Comparison of ENCODE assay signal across 28 mouse cellular contexts in the genomic region with DNA sequence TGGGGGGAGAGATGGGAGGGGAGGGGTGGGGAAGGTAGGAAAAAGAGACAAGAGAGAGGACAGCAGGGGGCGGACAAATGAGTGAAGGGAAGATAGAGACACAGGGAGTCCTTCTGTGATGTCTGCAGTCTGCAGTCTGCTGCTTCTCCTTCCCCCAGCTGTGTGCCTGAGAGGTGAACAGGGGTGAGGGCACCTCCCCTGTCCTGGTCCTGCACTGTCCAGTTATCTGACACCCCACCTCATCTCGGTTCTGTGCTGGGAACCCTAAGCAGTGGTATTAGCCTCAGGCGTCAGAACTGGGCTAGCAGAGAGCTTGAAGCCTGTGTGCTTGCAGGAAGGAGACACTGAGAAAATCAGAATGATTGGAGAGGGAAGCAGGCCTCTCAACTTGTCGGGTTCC.
DNase-seq lines count a peak whose midpoint lies in the region; ATAC-seq lines count a peak whose summit lies in the region.
"Had no signal": no experiment of that assay in that cellular context is flagged by ENCODE, and none has a peak within 500 bp of the region (broad histone marks: within the 10 kb centered on the region; RNA-seq: fewer than 3 reads in every experiment).

No protein-coding gene starts in this region.

- H3K4me2 ChIP-seq in forebrain, embryonic 13.5 days = no peak overlapping the region
- no peak overlapping the region for H3K4me2 ChIP-seq in forebrain, embryonic 15.5 days (replicated peaks)
- no peak overlapping the region for H3K4me2 ChIP-seq in hindbrain, embryonic 16.5 days (ENCODE audit: low read length)
- no peak overlapping the region for H3K4me2 ChIP-seq in hindbrain, embryonic 11.5 days (replicated peaks; ENCODE audit: low read depth, low read length)
- no peak overlapping the region for H3K4me2 ChIP-seq in midbrain, embryonic 15.5 days
- no peak overlapping the region for H3K4me2 ChIP-seq in midbrain, embryonic 11.5 days
- H3K4me2 ChIP-seq: hindbrain, embryonic 12.5 days; kidney, embryonic 15.5 days; neural tube, embryonic 12.5 days had no signal

- DNase-seq in hindbrain, embryonic 11.5 days (ENCODE audit: low spot score) = no peak
- no peak for DNase-seq in midbrain, embryonic 11.5 days (ENCODE audit: low spot score, missing footprints)
- peak; percentile 49 for DNase-seq in skeletal muscle tissue, adult 2 months (ENCODE audit: low read depth, low spot score)
- no peak for DNase-seq in thymus, postnatal 36 days
- DNase-seq: adrenal gland, postnatal 14 days; cerebellum, adult 11 months; cerebellum, adult 9-10 months; cerebellum, postnatal 36 days; heart, postnatal 14 days; kidney, postnatal 25 days; liver; lung, adult 2 months; lung, postnatal 14 days; midbrain, embryonic 14.5 days; right cerebral cortex, postnatal 25 days; spleen, adult 18-20 months; thymus, postnatal 14 days had no signal

- H3K27ac ChIP-seq in forebrain, embryonic 13.5 days = no peak overlapping the region
- H3K27ac ChIP-seq in forebrain, embryonic 15.5 days (replicated peaks) = no peak overlapping the region
- no peak overlapping the region for H3K27ac ChIP-seq in hindbrain, embryonic 16.5 days (ENCODE audit: low read depth, low read length)
- no peak overlapping the region for H3K27ac ChIP-seq in hindbrain, embryonic 11.5 days (ENCODE audit: low read depth, low read length)
- H3K27ac ChIP-seq in midbrain, embryonic 15.5 days = no peak overlapping the region
- no peak overlapping the region for H3K27ac ChIP-seq in midbrain, embryonic 11.5 days (ENCODE audit: low read depth, low read length)
- H3K27ac ChIP-seq: hindbrain, embryonic 12.5 days; kidney, embryonic 15.5 days; liver, embryonic 14.5 days; neural tube, embryonic 12.5 days had no signal

- WGBS in forebrain, embryonic 13.5 days = 42% methylated on average over 4 of the region's 4 CpGs
- WGBS in forebrain, embryonic 15.5 days = 46% methylated on average over 4 of the region's 4 CpGs
- WGBS in hindbrain, embryonic 16.5 days = 43% methylated on average over 4 of the region's 4 CpGs
- WGBS in hindbrain, embryonic 11.5 days = 41% methylated on average over 4 of the region's 4 CpGs
- WGBS in midbrain, embryonic 15.5 days = 48% methylated on average over 4 of the region's 4 CpGs
- 45% methylated on average over 4 of the region's 4 CpGs for WGBS in midbrain, embryonic 11.5 days

- ATAC-seq in forebrain, embryonic 13.5 days = peak; percentile 53; the same call in 1 of the 2 replicates
- no peak for ATAC-seq in forebrain, embryonic 15.5 days (replicated peaks)
- 0 out of 2 replicates have a peak, but pooled peaks have one; percentile 27 for ATAC-seq in hindbrain, embryonic 16.5 days
- ATAC-seq in hindbrain, embryonic 11.5 days (ENCODE audit: low FRiP score) = no peak
- 0 out of 2 replicates have a peak, but pooled peaks have one; percentile 30 for ATAC-seq in midbrain, embryonic 15.5 days (replicated peaks)
- no peak for ATAC-seq in midbrain, embryonic 11.5 days (ENCODE audit: low FRiP score)
- ATAC-seq: intestine, postnatal 0 days; Patski had no signal

- no peak overlapping the region for H3K4me3 ChIP-seq in forebrain, embryonic 13.5 days
- no peak overlapping the region for H3K4me3 ChIP-seq in forebrain, embryonic 15.5 days
- H3K4me3 ChIP-seq in hindbrain, embryonic 16.5 days (ENCODE audit: low read length) = no peak overlapping the region
- H3K4me3 ChIP-seq in hindbrain, embryonic 11.5 days (ENCODE audit: low read depth, low read length) = no peak overlapping the region
- H3K4me3 ChIP-seq in midbrain, embryonic 15.5 days = no peak overlapping the region
- H3K4me3 ChIP-seq in midbrain, embryonic 11.5 days (ENCODE audit: low read depth, low read length) = no peak overlapping the region
- H3K4me3 ChIP-seq: hindbrain, embryonic 12.5 days; kidney, embryonic 15.5 days; myocyte; neural tube, embryonic 12.5 days had no signal

- peaks cover 4% of the 10 kb centered on the region; the same call in 1 of the 2 replicates for H3K27me3 ChIP-seq in forebrain, embryonic 13.5 days
- no peaks in the 10 kb centered on the region for H3K27me3 ChIP-seq in forebrain, embryonic 15.5 days
- no peaks in the 10 kb centered on the region for H3K27me3 ChIP-seq in hindbrain, embryonic 16.5 days (replicated peaks; ENCODE audit: control insufficient read depth, insufficient read depth, low read length)
- H3K27me3 ChIP-seq in hindbrain, embryonic 11.5 days (ENCODE audit: control insufficient read depth, insufficient read depth, low read length) = no peaks in the 10 kb centered on the region
- H3K27me3 ChIP-seq in midbrain, embryonic 15.5 days (replicated peaks) = no peaks in the 10 kb centered on the region
- no peaks in the 10 kb centered on the region for H3K27me3 ChIP-seq in midbrain, embryonic 11.5 days (ENCODE audit: control insufficient read depth, insufficient read depth, low read length)
- H3K27me3 ChIP-seq: kidney, embryonic 15.5 days; neural tube, embryonic 12.5 days; Patski had no signal

- H3K9ac ChIP-seq in forebrain, embryonic 13.5 days = no peak overlapping the region
- H3K9ac ChIP-seq in forebrain, embryonic 15.5 days (replicated peaks) = no peak overlapping the region
- H3K9ac ChIP-seq in hindbrain, embryonic 16.5 days (ENCODE audit: low read depth, low read length) = no peak overlapping the region
- no peak overlapping the region for H3K9ac ChIP-seq in hindbrain, embryonic 11.5 days (ENCODE audit: low read depth, low read length)
- H3K9ac ChIP-seq in midbrain, embryonic 15.5 days = no peak overlapping the region
- no peak overlapping the region for H3K9ac ChIP-seq in midbrain, embryonic 11.5 days (ENCODE audit: low read length)
- H3K9ac ChIP-seq: hindbrain, embryonic 12.5 days; kidney, embryonic 15.5 days; liver, embryonic 14.5 days; neural tube, embryonic 12.5 days had no signal

- no peaks in the 10 kb centered on the region for H3K36me3 ChIP-seq in forebrain, embryonic 13.5 days (ENCODE audit: poor library complexity, severe bottlenecking)
- H3K36me3 ChIP-seq in forebrain, embryonic 15.5 days = no peaks in the 10 kb centered on the region
- H3K36me3 ChIP-seq in hindbrain, embryonic 16.5 days (ENCODE audit: control insufficient read depth, insufficient read depth, low read length) = no peaks in the 10 kb centered on the region
- H3K36me3 ChIP-seq in hindbrain, embryonic 11.5 days (ENCODE audit: control insufficient read depth, insufficient read depth, low read length) = no peaks in the 10 kb centered on the region
- H3K36me3 ChIP-seq in midbrain, embryonic 15.5 days (replicated peaks) = no peaks in the 10 kb centered on the region
- H3K36me3 ChIP-seq in midbrain, embryonic 11.5 days (ENCODE audit: control insufficient read depth, insufficient read depth, low read length) = no peaks in the 10 kb centered on the region
- H3K36me3 ChIP-seq: hindbrain, embryonic 12.5 days; kidney, embryonic 15.5 days; neural tube, embryonic 12.5 days had no signal

- H3K4me1 ChIP-seq in forebrain, embryonic 13.5 days = peaks cover 4% of the 10 kb centered on the region; the same call in 1 of the 2 replicates
- H3K4me1 ChIP-seq in forebrain, embryonic 15.5 days = no peaks in the 10 kb centered on the region
- no peaks in the 10 kb centered on the region for H3K4me1 ChIP-seq in hindbrain, embryonic 16.5 days (ENCODE audit: control insufficient read depth, insufficient read depth, low read depth, low read length)
- no peaks in the 10 kb centered on the region for H3K4me1 ChIP-seq in hindbrain, embryonic 11.5 days (replicated peaks; ENCODE audit: control insufficient read depth, insufficient read depth, low read length)
- H3K4me1 ChIP-seq in midbrain, embryonic 15.5 days = no peaks in the 10 kb centered on the region
- no peaks in the 10 kb centered on the region for H3K4me1 ChIP-seq in midbrain, embryonic 11.5 days (ENCODE audit: control insufficient read depth, insufficient read depth, low read length)

- no peaks in the 10 kb centered on the region for H3K9me3 ChIP-seq in forebrain, embryonic 13.5 days (replicated peaks)
- H3K9me3 ChIP-seq in forebrain, embryonic 15.5 days = no peaks in the 10 kb centered on the region
- H3K9me3 ChIP-seq in hindbrain, embryonic 16.5 days (ENCODE audit: control insufficient read depth, low read length) = no peaks in the 10 kb centered on the region
- no peaks in the 10 kb centered on the region for H3K9me3 ChIP-seq in hindbrain, embryonic 11.5 days (ENCODE audit: control insufficient read depth, low read length)
- no peaks in the 10 kb centered on the region for H3K9me3 ChIP-seq in midbrain, embryonic 15.5 days
- no peaks in the 10 kb centered on the region for H3K9me3 ChIP-seq in midbrain, embryonic 11.5 days (ENCODE audit: control insufficient read depth, low read length)
- H3K9me3 ChIP-seq: hindbrain, embryonic 12.5 days; kidney, embryonic 15.5 days; neural tube, embryonic 12.5 days had no signal

Comparison
In these comparisons a context has a peak if more than half of its experiments do, and no peak if none do; other contexts are left out.
1. ATAC-seq: peak in forebrain, embryonic 13.5 days (single experiment), hindbrain, embryonic 16.5 days (single experiment) and midbrain, embryonic 15.5 days (single experiment); none in forebrain, embryonic 15.5 days (single experiment), hindbrain, embryonic 11.5 days (single experiment) and midbrain, embryonic 11.5 days (single experiment).